Mouse (Mus musculus) ES-Bruce4 (cell line): ENCODE results near the gene Kctd7. TPM values are rescaled to one million over a fixed set of nuclear protein-coding genes. Genes with fewer than 3 reads are reported as not detected.

ENCODE experiments used
- H3K27ac ChIP-seq: 2 replicates; pipeline ENCODE4 v1.5.1; 2012; ENCODE audit warnings: low read length, inconsistent platforms; ENCODE audit not compliant: insufficient read depth
- H3K27me3 ChIP-seq: 2 replicates; pipeline ENCODE4 v1.6.1; 2012; ENCODE audit warnings: mild to moderate bottlenecking, low read length, inconsistent platforms; ENCODE audit not compliant: control insufficient read depth, poor library complexity, insufficient read depth, severe bottlenecking
- H3K36me3 ChIP-seq: 2 replicates; pipeline ENCODE4 v1.6.1; 2012; ENCODE audit warnings: inconsistent platforms, mild to moderate bottlenecking, low read length, moderate library complexity; ENCODE audit not compliant: control insufficient read depth, poor library complexity, insufficient read depth, severe bottlenecking
- H3K4me1 ChIP-seq: one replicate; pipeline ENCODE4 v1.8.1; 2011; ENCODE audit warnings: low read length; ENCODE audit not compliant: control insufficient read depth, insufficient read depth
- H3K4me3 ChIP-seq: 2 replicates; pipeline ENCODE4 v1.5.1; 2011; ENCODE audit warnings: low read depth, mild to moderate bottlenecking, low read length
- H3K9ac ChIP-seq: 2 replicates; pipeline ENCODE4 v1.6.1; 2012; ENCODE audit warnings: low read depth, mild to moderate bottlenecking, inconsistent platforms; ENCODE audit not compliant: poor library complexity, severe bottlenecking
- H3K9me3 ChIP-seq: replicated peaks from 2 replicates; pipeline ENCODE4 v1.6.1; 2012; ENCODE audit warnings: mild to moderate bottlenecking, low read length, inconsistent platforms; ENCODE audit not compliant: control insufficient read depth, poor library complexity, insufficient read depth, severe bottlenecking
- CTCF ChIP-seq: IDR thresholded peaks from one replicate; pipeline ENCODE4 v1.8.1; 2011; ENCODE audit warnings: low read depth, low read length
- EP300 ChIP-seq: IDR thresholded peaks from 2 replicates; pipeline ENCODE4 v1.6.1; 2011; ENCODE audit warnings: low read depth, low read length; ENCODE audit not compliant: insufficient read depth
- POLR2A ChIP-seq: IDR thresholded peaks from one replicate; pipeline ENCODE4 v1.8.1; 2011; ENCODE audit warnings: low read length; ENCODE audit not compliant: insufficient read depth
- polyA plus RNA-seq: library from polyadenylated mRNA; stranded (reverse); fragments of >200 nt; gene quantifications from 2 replicates; pipeline ENCODE4 v1.2.4, GENCODE M21; 2011; ENCODE audit warnings: low read depth; ENCODE audit not compliant: missing spikeins, insufficient read depth, insufficient read length

The Kctd7 gene
- polyA plus RNA-seq, 1 experiment = 0.97 TPM

- no peak overlapping the region for H3K4me3 ChIP-seq
- H3K9ac ChIP-seq = no peak overlapping the region
- no peaks in the 10 kb centered on the region for H3K4me1 ChIP-seq
- no peaks in the 10 kb centered on the region for H3K36me3 ChIP-seq
- no peaks in the 10 kb centered on the region for H3K9me3 ChIP-seq
- H3K27me3 ChIP-seq = no peaks in the 10 kb centered on the region
- TF ChIP-seq EP300 (no peak), POLR2A (no peak), CTCF (no peak)
- no peak overlapping the region for H3K27ac ChIP-seq
Observed at GRCm38 (mm10) chr5:130120070-130120736, 24.5 kb upstream of the Kctd7 start.

DNA sequence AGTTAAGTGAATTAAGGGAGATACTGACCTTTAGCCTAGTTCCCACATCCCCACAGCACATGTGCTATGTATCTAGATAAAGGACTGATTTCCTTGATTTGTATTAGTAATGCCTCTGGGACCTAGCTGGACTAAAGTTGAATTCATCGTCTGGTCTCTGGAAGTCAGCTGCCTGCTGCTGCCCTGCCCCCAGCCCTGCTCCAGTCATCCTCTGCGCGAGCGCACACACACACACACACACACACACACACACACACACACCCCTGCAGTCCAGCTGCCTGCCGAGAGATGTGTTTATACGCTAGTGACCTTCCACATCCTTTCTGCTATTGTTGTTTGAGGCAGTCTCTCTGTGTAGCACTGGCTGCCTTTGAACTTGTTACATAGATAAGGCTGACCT lies 23.8 kb upstream of the Kctd7 start:
- no peak overlapping the region for H3K27ac ChIP-seq
- no peaks in the 10 kb centered on the region for H3K36me3 ChIP-seq
- H3K4me1 ChIP-seq = no peaks in the 10 kb centered on the region
- no peak overlapping the region for H3K4me3 ChIP-seq
- no peaks in the 10 kb centered on the region for H3K9me3 ChIP-seq
- TF ChIP-seq CTCF (no peak), POLR2A (no peak), EP300 (no peak)
- H3K9ac ChIP-seq = no peak overlapping the region
- H3K27me3 ChIP-seq = no peaks in the 10 kb centered on the region

DNA sequence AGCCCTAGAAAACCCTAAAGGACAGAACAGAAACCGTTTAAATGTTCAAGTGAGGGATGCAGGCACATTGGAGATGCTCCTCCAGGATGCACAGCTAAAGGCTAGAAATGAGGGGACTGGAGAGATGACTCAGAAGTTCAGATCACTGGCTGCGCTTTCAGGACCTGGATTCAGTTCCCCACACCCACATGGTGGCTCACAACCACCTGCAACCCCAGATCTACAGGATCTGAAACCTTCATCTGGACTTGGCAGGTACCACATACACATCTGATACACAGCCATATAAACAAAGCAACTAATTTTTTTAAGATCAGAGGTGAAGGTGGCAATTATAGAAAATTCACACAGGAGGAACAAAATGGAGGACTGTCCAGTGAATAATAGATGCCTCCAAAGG lies 22.3 kb upstream of the Kctd7 start:
- TF ChIP-seq CTCF = no peak
- TF ChIP-seq EP300 = no peak
- TF ChIP-seq POLR2A = no peak
- H3K4me1 ChIP-seq = no peaks in the 10 kb centered on the region
- H3K27me3 ChIP-seq = no peaks in the 10 kb centered on the region
- no peak overlapping the region for H3K27ac ChIP-seq
- H3K4me3 ChIP-seq = no peak overlapping the region
- H3K9me3 ChIP-seq = no peaks in the 10 kb centered on the region
- H3K36me3 ChIP-seq = no peaks in the 10 kb centered on the region
- no peak overlapping the region for H3K9ac ChIP-seq

DNA sequence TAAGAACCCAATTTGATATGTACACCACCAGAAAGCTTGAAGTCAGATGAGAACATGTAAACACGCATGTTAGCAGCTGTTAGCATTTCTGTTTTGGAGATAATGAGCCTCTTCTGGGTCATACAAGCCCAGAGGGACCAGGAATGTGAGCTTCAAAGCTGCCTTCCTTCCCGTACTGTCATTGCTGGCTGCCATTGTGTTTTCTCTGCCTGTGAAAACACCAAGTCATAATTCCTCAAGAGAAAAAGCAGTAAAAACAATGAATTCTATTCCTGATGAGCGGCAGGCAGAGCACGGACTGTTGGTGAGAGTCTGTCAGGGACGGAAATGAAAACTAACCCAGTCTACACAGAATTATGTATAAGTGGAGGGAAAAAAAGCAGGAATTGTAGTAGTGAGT lies 20.4 kb upstream of the Kctd7 start:
- H3K27ac ChIP-seq = no peak overlapping the region
- no peaks in the 10 kb centered on the region for H3K9me3 ChIP-seq
- no peaks in the 10 kb centered on the region for H3K27me3 ChIP-seq
- H3K4me1 ChIP-seq = no peaks in the 10 kb centered on the region
- H3K36me3 ChIP-seq = no peaks in the 10 kb centered on the region
- no peak overlapping the region for H3K9ac ChIP-seq
- TF ChIP-seq EP300 (no peak), CTCF (no peak), POLR2A (no peak)
- H3K4me3 ChIP-seq = no peak overlapping the region

GRCm38 (mm10) chr5:130128686-130129523 lies 15.8 kb upstream of the Kctd7 start:
- TF ChIP-seq EP300 = no peak
- TF ChIP-seq POLR2A = no peak
- no peak for TF ChIP-seq CTCF
- H3K27ac ChIP-seq = no peak overlapping the region
- H3K9ac ChIP-seq = no peak overlapping the region
- no peaks in the 10 kb centered on the region for H3K27me3 ChIP-seq
- no peaks in the 10 kb centered on the region for H3K4me1 ChIP-seq
- H3K9me3 ChIP-seq = no peaks in the 10 kb centered on the region
- H3K36me3 ChIP-seq = peaks cover 9% of the 10 kb centered on the region; the same call in 1 of the 2 replicates
- no peak overlapping the region for H3K4me3 ChIP-seq

GRCm38 (mm10) chr5:130129524-130129793 lies 15.2 kb upstream of the Kctd7 start:
- H3K27me3 ChIP-seq = no peaks in the 10 kb centered on the region
- H3K4me3 ChIP-seq = no peak overlapping the region
- H3K36me3 ChIP-seq = peaks cover 9% of the 10 kb centered on the region; the same call in 1 of the 2 replicates
- no peak overlapping the region for H3K27ac ChIP-seq
- H3K9ac ChIP-seq = no peak overlapping the region
- no peaks in the 10 kb centered on the region for H3K4me1 ChIP-seq
- H3K9me3 ChIP-seq = no peaks in the 10 kb centered on the region
- TF ChIP-seq EP300 = no peak
- no peak for TF ChIP-seq CTCF
- TF ChIP-seq POLR2A = no peak
